Mouse (Mus musculus) spleen, adult 10 weeks (tissue): Measurements from ENCODE around the gene Rrp15. TPM values are rescaled to one million over a fixed set of nuclear protein-coding genes. Genes with fewer than 3 reads are reported as not detected.

ENCODE experiments used
- polyA plus RNA-seq: library from polyadenylated mRNA; stranded (reverse); fragments of 350-450 nt; fragmentation: Illumina TruSeq; extraction: RNeasy Lipid Tissue Mini Kit (QIAGEN cat#74804); gene quantifications from one replicate; pipeline ENCODE4 v1.2.3, GENCODE M21; 2015; ENCODE audit warnings: low replicate concordance; ENCODE audit not compliant: insufficient read depth

The Rrp15 gene
- polyA plus RNA-seq: 31.5 TPM

DNA sequence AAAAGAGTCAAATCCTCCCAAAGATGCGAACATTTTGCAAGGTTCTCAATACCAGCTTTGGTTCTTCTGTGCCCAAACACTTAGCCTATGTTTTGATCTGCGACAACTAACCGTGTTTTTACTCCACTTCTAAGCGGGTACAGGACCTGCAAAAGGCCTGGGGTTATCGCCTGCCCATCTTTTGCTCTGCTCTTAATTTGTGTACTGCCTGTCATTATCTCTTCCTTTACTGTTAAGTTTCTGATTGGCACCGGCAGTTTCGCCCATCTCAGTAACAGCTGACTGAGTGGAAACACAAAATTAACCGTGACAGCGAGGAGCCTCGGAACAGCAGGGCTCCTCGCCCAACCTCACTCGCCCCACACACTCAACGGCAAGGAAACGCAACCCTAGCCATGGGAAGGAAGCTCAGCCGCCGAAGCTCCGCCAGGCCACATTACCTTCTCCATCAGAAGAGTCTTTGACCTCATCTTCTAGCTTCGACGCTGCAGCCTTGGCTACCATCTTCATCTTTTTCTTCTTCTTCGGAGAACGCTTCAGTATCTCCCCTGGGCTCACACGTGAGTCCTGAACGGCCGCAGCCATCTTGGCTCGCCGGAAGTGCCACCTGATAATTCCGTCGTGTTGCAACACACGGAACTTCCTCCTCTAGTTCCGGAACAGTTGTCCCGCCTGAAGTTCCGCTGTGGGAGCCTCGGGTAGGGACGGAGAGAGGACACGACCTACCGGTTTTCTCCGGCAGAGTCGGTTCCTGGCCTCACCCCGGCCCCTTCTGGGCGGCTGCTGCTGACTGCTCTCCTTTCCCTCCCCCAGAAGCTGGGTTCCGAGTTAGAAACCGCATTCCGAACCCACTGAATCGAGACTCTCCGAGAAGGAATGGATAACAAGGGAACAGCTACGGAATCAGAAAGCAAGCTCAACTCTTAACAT is at the start of gene Rrp15:
Gene Rrp15, minus strand, starts transcription at position 635 of the 930 bp plus-strand sequence.

GRCm38 (mm10) chr1:186705915-186706248 is 43.3 kb downstream of the Rrp15 start, which contains the start of gene Tgfb2:
TSS of gene Tgfb2 (minus strand) at chr1:186705989.

Other genes starting within 250 kb of the Rrp15 start
- gene Tgfb2, start 43.4 kb downstream of the Rrp15 start, polyA plus RNA-seq: 1.0 TPM
- not detected for gene D1Pas1, start 218.1 kb upstream of the Rrp15 start, polyA plus RNA-seq